Mouse (Mus musculus): ENCODE data around the gene Ift172. TPM values are rescaled to one million over a fixed set of nuclear protein-coding genes. Genes with fewer than 3 reads are reported as not detected.

The Ift172 gene
- polyA plus RNA-seq, 2 experiments: 41.6 to 53.3 TPM

DNA sequence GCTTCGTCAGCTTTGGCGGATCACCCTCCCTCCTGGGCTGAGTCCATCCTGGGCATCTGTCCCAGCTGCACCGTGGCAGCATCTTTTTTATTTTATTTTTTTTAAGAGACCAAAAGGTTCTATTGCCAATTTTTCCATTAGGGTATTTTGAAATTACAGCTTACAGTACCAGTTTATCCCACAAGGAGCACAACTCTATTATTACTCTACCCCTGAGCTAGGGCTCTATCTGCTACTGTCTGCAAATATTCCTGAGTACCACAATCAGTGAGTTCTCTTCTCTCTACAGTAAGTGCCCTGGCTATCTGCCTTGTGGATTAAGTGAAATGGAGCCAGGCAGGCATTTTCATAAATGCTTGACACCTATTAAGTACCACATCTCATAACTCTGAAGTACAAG, 2.3 kb downstream of the Ift172 start:
- ATAC-seq (ENCODE audit: low FRiP score, low read depth) (no peak), DNase-seq (ENCODE audit: low spot score) (no peak)
- H3K36me3 ChIP-seq (ENCODE audit: control insufficient read depth, insufficient read depth, low read length): peaks cover 44% of the 10 kb centered on the region
- no peak overlapping the region for H3K4me2 ChIP-seq (replicated peaks; ENCODE audit: low read depth, low read length, severe bottlenecking)
- 77% methylated on average over 3 of the region's 3 CpGs for WGBS
- H3K27ac ChIP-seq (replicated peaks; ENCODE audit: low read depth, low read length): no peak overlapping the region
- no peak overlapping the region for H3K9ac ChIP-seq (ENCODE audit: low read depth, low read length, severe bottlenecking)
- H3K4me1 ChIP-seq (ENCODE audit: control insufficient read depth, insufficient read depth, low read length): peaks cover 7% of the 10 kb centered on the region; the same call in 1 of the 2 replicates
- no peak for TF ChIP-seq POLR2A (IDR thresholded peaks at IDR 0.05; ENCODE audit: borderline replicate concordance, extremely low read depth, insufficient read depth, insufficient read length)
- no peaks in the 10 kb centered on the region for H3K27me3 ChIP-seq (ENCODE audit: control insufficient read depth, insufficient read depth, low read length)
- H3K4me3 ChIP-seq (replicated peaks; ENCODE audit: low read length): no peak overlapping the region
- H3K9me3 ChIP-seq (ENCODE audit: control insufficient read depth, low read length): no peaks in the 10 kb centered on the region

- Histone ChIP-seq H3K4me1 (ENCODE audit: control insufficient read depth, insufficient read depth, low read length) (peaks cover 7% of the 10 kb centered on the region; the same call in 1 of the 2 replicates), H3K27ac (replicated peaks; ENCODE audit: low read depth, low read length) (no peak overlapping the region), H3K4me2 (replicated peaks; ENCODE audit: low read depth, low read length, severe bottlenecking) (no peak overlapping the region), H3K9ac (ENCODE audit: low read depth, low read length, severe bottlenecking) (no peak overlapping the region), H3K9me3 (ENCODE audit: control insufficient read depth, low read length) (no peaks in the 10 kb centered on the region), H3K36me3 (ENCODE audit: control insufficient read depth, insufficient read depth, low read length) (peaks cover 44% of the 10 kb centered on the region), H3K27me3 (ENCODE audit: control insufficient read depth, insufficient read depth, low read length) (no peaks in the 10 kb centered on the region), H3K4me3 (replicated peaks; ENCODE audit: low read length) (no peak overlapping the region)
- no peak for ATAC-seq (ENCODE audit: low FRiP score, low read depth)
- no peak for DNase-seq (ENCODE audit: low spot score)
- no peak for TF ChIP-seq POLR2A (IDR thresholded peaks at IDR 0.05; ENCODE audit: borderline replicate concordance, extremely low read depth, insufficient read depth, insufficient read length)
- 77% methylated on average over 4 of the region's 4 CpGs for WGBS
Measured at GRCm38 (mm10) chr5:31288225-31288624, 2.7 kb downstream of the Ift172 start.

DNA sequence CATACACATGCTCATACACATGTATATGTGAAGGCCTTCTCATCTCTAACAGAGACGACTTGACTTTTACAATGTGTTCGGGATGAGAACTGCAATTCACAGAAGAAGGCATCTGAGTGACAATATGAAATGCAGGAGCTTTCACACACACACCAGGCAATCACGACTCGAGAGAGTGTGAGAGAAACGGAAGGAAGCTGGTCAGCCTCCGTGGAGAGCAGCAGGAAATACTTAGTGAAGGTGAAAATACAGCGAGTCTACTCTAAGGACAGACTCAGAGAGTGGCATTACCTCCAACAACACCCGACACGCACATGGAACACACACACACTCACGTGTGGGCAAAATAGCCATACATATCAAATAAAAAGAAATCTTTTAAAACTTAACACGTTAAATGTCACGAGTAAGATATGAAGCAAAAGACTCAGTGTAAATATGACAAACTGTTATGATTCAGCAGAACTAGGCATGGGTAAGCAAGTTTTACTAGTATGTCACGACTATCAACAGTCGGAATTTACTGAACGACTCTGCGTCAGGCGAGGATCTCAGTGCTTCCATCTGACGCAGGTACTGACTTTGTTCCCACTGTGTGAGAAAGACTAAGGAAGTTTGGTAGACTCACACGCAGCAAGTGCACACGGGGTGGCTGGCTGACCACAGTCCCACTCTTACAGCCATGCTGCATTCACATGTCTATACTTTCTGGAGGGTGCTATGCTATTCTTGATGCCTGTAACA, 11.5 kb downstream of the Ift172 start:
- 86% methylated on average over 20 of the region's 20 CpGs for WGBS

GRCm38 (mm10) chr5:31273018-31273417, 17.9 kb downstream of the Ift172 start:
- TF ChIP-seq POLR2A (IDR thresholded peaks at IDR 0.05; ENCODE audit: borderline replicate concordance, extremely low read depth, insufficient read depth, insufficient read length): no peak
- no peak for ATAC-seq (ENCODE audit: low FRiP score, low read depth)
- no peak overlapping the region for H3K4me3 ChIP-seq (replicated peaks; ENCODE audit: low read length)
- no peaks in the 10 kb centered on the region for H3K4me1 ChIP-seq (ENCODE audit: control insufficient read depth, insufficient read depth, low read length)
- no peak overlapping the region for H3K9ac ChIP-seq (ENCODE audit: low read depth, low read length, severe bottlenecking)
- H3K36me3 ChIP-seq (ENCODE audit: control insufficient read depth, insufficient read depth, low read length): peaks cover 78% of the 10 kb centered on the region
- H3K9me3 ChIP-seq (ENCODE audit: control insufficient read depth, low read length): no peaks in the 10 kb centered on the region
- H3K4me2 ChIP-seq (replicated peaks; ENCODE audit: low read depth, low read length, severe bottlenecking): no peak overlapping the region
- no peaks in the 10 kb centered on the region for H3K27me3 ChIP-seq (ENCODE audit: control insufficient read depth, insufficient read depth, low read length)
- no peak overlapping the region for H3K27ac ChIP-seq (replicated peaks; ENCODE audit: low read depth, low read length)
- WGBS: 86% methylated on average over 6 of the region's 6 CpGs
- no peak for DNase-seq (ENCODE audit: low spot score)

More for the DNA sequence above, 11.5 kb downstream of the Ift172 start:
- Histone ChIP-seq H3K9me3 (ENCODE audit: control insufficient read depth, low read length) (no peaks in the 10 kb centered on the region), H3K36me3 (ENCODE audit: control insufficient read depth, insufficient read depth, low read length) (peaks cover 88% of the 10 kb centered on the region), H3K4me1 (ENCODE audit: control insufficient read depth, insufficient read depth, low read length) (no peaks in the 10 kb centered on the region), H3K4me2 (replicated peaks; ENCODE audit: low read depth, low read length, severe bottlenecking) (no peak overlapping the region), H3K9ac (ENCODE audit: low read depth, low read length, severe bottlenecking) (no peak overlapping the region), H3K4me3 (replicated peaks; ENCODE audit: low read length) (no peak overlapping the region), H3K27ac (replicated peaks; ENCODE audit: low read depth, low read length) (no peak overlapping the region), H3K27me3 (ENCODE audit: control insufficient read depth, insufficient read depth, low read length) (no peaks in the 10 kb centered on the region)
- no peak for ATAC-seq (ENCODE audit: low FRiP score, low read depth)
- TF ChIP-seq POLR2A (IDR thresholded peaks at IDR 0.05; ENCODE audit: borderline replicate concordance, extremely low read depth, insufficient read depth, insufficient read length): no peak
- DNase-seq (ENCODE audit: low spot score): no peak

GRCm38 (mm10) chr5:31267686-31268085, 23.2 kb downstream of the Ift172 start:
- no peak overlapping the region for H3K4me3 ChIP-seq (replicated peaks; ENCODE audit: low read length)
- H3K9me3 ChIP-seq (ENCODE audit: control insufficient read depth, low read length): no peaks in the 10 kb centered on the region
- WGBS: 87% methylated on average over 6 of the region's 6 CpGs
- H3K36me3 ChIP-seq (ENCODE audit: control insufficient read depth, insufficient read depth, low read length): peaks cover 88% of the 10 kb centered on the region
- H3K27me3 ChIP-seq (ENCODE audit: control insufficient read depth, insufficient read depth, low read length): no peaks in the 10 kb centered on the region
- DNase-seq (ENCODE audit: low spot score): no peak
- no peak overlapping the region for H3K27ac ChIP-seq (replicated peaks; ENCODE audit: low read depth, low read length)
- no peak for ATAC-seq (ENCODE audit: low FRiP score, low read depth)
- H3K4me1 ChIP-seq (ENCODE audit: control insufficient read depth, insufficient read depth, low read length): no peaks in the 10 kb centered on the region
- no peak for TF ChIP-seq POLR2A (IDR thresholded peaks at IDR 0.05; ENCODE audit: borderline replicate concordance, extremely low read depth, insufficient read depth, insufficient read length)
- no peak overlapping the region for H3K9ac ChIP-seq (ENCODE audit: low read depth, low read length, severe bottlenecking)
- no peak overlapping the region for H3K4me2 ChIP-seq (replicated peaks; ENCODE audit: low read depth, low read length, severe bottlenecking)
